Mouse (Mus musculus) heart, embryonic 13.5 days (tissue): Measurements from ENCODE around the gene Gm6657. TPM values are rescaled to one million over a fixed set of nuclear protein-coding genes. Genes with fewer than 3 reads are reported as not detected.

Source experiments
- ATAC-seq: fragments of 200-750 bp; cut with Nextera tagmentation; 2 replicates; pipeline ENCODE4 v1.8.0; 2017; ENCODE audit warnings: moderate TSS enrichment; ENCODE audit not compliant: insufficient number of reproducible peaks, low FRiP score, low TSS enrichment; ENCODE audit errors: extremely low read depth
- H3K27ac ChIP-seq: fragments of 300-500 bp; sonication (generic); replicated peaks from 2 replicates; pipeline ENCODE4 v1.5.1; 2015; ENCODE audit warnings: moderate library complexity, mild to moderate bottlenecking, inconsistent platforms
- H3K27me3 ChIP-seq: fragments of 300-500 bp; sonication (generic); replicated peaks from 2 replicates; pipeline ENCODE4 v1.6.1; 2015; ENCODE audit warnings: mild to moderate bottlenecking, inconsistent platforms
- H3K36me3 ChIP-seq: fragments of 300-500 bp; sonication (generic); 2 replicates; pipeline ENCODE4 v1.6.1; 2015; ENCODE audit warnings: mild to moderate bottlenecking, inconsistent platforms
- H3K4me1 ChIP-seq: fragments of 300-500 bp; sonication (generic); 2 replicates; pipeline ENCODE4 v1.6.1; 2015; ENCODE audit warnings: inconsistent platforms
- H3K4me2 ChIP-seq: fragments of 300-500 bp; sonication (generic); 2 replicates; pipeline ENCODE4 v1.6.1; 2015; ENCODE audit warnings: inconsistent platforms, mild to moderate bottlenecking, moderate library complexity
- H3K4me3 ChIP-seq: fragments of 300-500 bp; sonication (generic); 2 replicates; pipeline ENCODE4 v1.5.1; 2015; ENCODE audit warnings: moderate library complexity, mild to moderate bottlenecking, inconsistent platforms
- H3K9ac ChIP-seq: fragments of 300-500 bp; sonication (generic); 2 replicates; pipeline ENCODE4 v1.6.1; 2015; ENCODE audit warnings: inconsistent platforms, mild to moderate bottlenecking, moderate library complexity
- H3K9me3 ChIP-seq: fragments of 300-500 bp; sonication (generic); 2 replicates; pipeline ENCODE4 v1.6.1; 2016; ENCODE audit warnings: inconsistent platforms
- WGBS: fragments of 180-500 bp; shearing (Covaris S2); methylation state at CpG from one replicate; pipeline ENCODE4 v1.1.7; 2015; ENCODE audit warnings: mixed read lengths; 5-methylcytosine and 5-hydroxymethylcytosine counted together
- polyA plus RNA-seq: library from polyadenylated mRNA; unstranded; fragments of >200 nt; fragmentation: Nextera tagmentation; extraction: Ambion mirVana; gene quantifications from 2 replicates; pipeline ENCODE4 v1.2.1, GENCODE M21; 2015

Gm6657 gene
- not detected in 2 replicates for polyA plus RNA-seq

GRCm38 (mm10) chr12:78193942-78194341 lies at the start of gene Gm6657:
TSS of gene Gm6657 (plus strand) at chr12:78194242.
- H3K4me2 ChIP-seq, result no peak within 1 kb of the TSS
- H3K4me1 ChIP-seq, result no peaks in the 10 kb centered on the region
- no peaks in the 10 kb centered on the region for H3K27me3 ChIP-seq
- no peaks in the 10 kb centered on the region for H3K36me3 ChIP-seq
- H3K9me3 ChIP-seq, result 0 out of 2 replicates have a peak, but pooled peaks cover 5% of the 10 kb centered on the region
- ATAC-seq, result no peak
- no peak within 1 kb of the TSS for H3K9ac ChIP-seq
- no peak within 1 kb of the TSS for H3K4me3 ChIP-seq
- no peak within 1 kb of the TSS for H3K27ac ChIP-seq

GRCm38 (mm10) chr12:78153308-78154002 lies 40.6 kb upstream of the Gm6657 start:
- no peak for ATAC-seq
- Histone ChIP-seq H3K4me2 (no peak overlapping the region), H3K36me3 (no peaks in the 10 kb centered on the region), H3K4me3 (no peak overlapping the region), H3K4me1 (no peaks in the 10 kb centered on the region), H3K9me3 (no peaks in the 10 kb centered on the region), H3K9ac (no peak overlapping the region), H3K27me3 (no peaks in the 10 kb centered on the region; the same call in 1 of the 2 replicates), H3K27ac (no peak overlapping the region)
- 53% methylated on average over 7 of the region's 7 CpGs for WGBS

- no peaks in the 10 kb centered on the region for H3K36me3 ChIP-seq
- no peaks in the 10 kb centered on the region for H3K9me3 ChIP-seq
- H3K4me2 ChIP-seq, result no peak overlapping the region
- H3K27me3 ChIP-seq, result no peaks in the 10 kb centered on the region
- no peak overlapping the region for H3K27ac ChIP-seq
- no peak for ATAC-seq
- H3K4me1 ChIP-seq, result peaks cover 9% of the 10 kb centered on the region
- H3K4me3 ChIP-seq, result no peak overlapping the region
- H3K9ac ChIP-seq, result no peak overlapping the region
These were observed 23.9 kb upstream of the Gm6657 start for GRCm38 (mm10) chr12:78170178-78170577.

GRCm38 (mm10) chr12:78173945-78174344 lies 20.1 kb upstream of the Gm6657 start:
- WGBS, result 68% methylated on average over 3 of the region's 3 CpGs
- no peak overlapping the region for H3K4me3 ChIP-seq
- no peak for ATAC-seq

GRCm38 (mm10) chr12:78174671-78175070 lies 19.4 kb upstream of the Gm6657 start:
- Histone ChIP-seq H3K4me1 (peaks cover 5% of the 10 kb centered on the region; the same call in 1 of the 2 replicates), H3K36me3 (no peaks in the 10 kb centered on the region), H3K27ac (no peak overlapping the region), H3K4me3 (no peak overlapping the region), H3K9ac (no peak overlapping the region), H3K4me2 (no peak overlapping the region), H3K9me3 (no peaks in the 10 kb centered on the region), H3K27me3 (no peaks in the 10 kb centered on the region)
- 81% methylated on average over 4 of the region's 4 CpGs for WGBS
- ATAC-seq, result no peak

More at GRCm38 (mm10) chr12:78173945-78174344, 20.1 kb upstream of the Gm6657 start:
- Histone ChIP-seq H3K27me3 (no peaks in the 10 kb centered on the region), H3K27ac (no peak overlapping the region), H3K4me2 (no peak overlapping the region), H3K9me3 (no peaks in the 10 kb centered on the region), H3K9ac (no peak overlapping the region), H3K36me3 (no peaks in the 10 kb centered on the region), H3K4me1 (peaks cover 9% of the 10 kb centered on the region)

- Histone ChIP-seq H3K4me3 (no peak overlapping the region), H3K27me3 (no peaks in the 10 kb centered on the region), H3K4me1 (no peaks in the 10 kb centered on the region), H3K36me3 (no peaks in the 10 kb centered on the region), H3K9me3 (no peaks in the 10 kb centered on the region), H3K9ac (no peak overlapping the region), H3K27ac (no peak overlapping the region), H3K4me2 (no peak overlapping the region)
- no peak for ATAC-seq
- WGBS, result 65% methylated on average over 2 of the region's 2 CpGs
These were observed 12.6 kb upstream of the Gm6657 start for GRCm38 (mm10) chr12:78181452-78181851.

GRCm38 (mm10) chr12:78195368-78195767 lies 1.3 kb downstream of the Gm6657 start:
- no peak for ATAC-seq
- Histone ChIP-seq H3K27ac (no peak overlapping the region), H3K4me3 (no peak overlapping the region), H3K9me3 (0 out of 2 replicates have a peak, but pooled peaks cover 5% of the 10 kb centered on the region), H3K4me1 (no peaks in the 10 kb centered on the region), H3K36me3 (no peaks in the 10 kb centered on the region), H3K27me3 (no peaks in the 10 kb centered on the region), H3K9ac (no peak overlapping the region), H3K4me2 (no peak overlapping the region)
- WGBS, result 18% methylated on average over 2 of the region's 2 CpGs

GRCm38 (mm10) chr12:78203646-78204045 lies 9.6 kb downstream of the Gm6657 start:
- Histone ChIP-seq H3K9me3 (no peaks in the 10 kb centered on the region), H3K27me3 (no peaks in the 10 kb centered on the region), H3K4me2 (no peak overlapping the region), H3K4me3 (no peak overlapping the region), H3K9ac (no peak overlapping the region), H3K27ac (no peak overlapping the region), H3K36me3 (no peaks in the 10 kb centered on the region), H3K4me1 (peaks cover 5% of the 10 kb centered on the region; the same call in 1 of the 2 replicates)
- ATAC-seq, result no peak
- WGBS, result 74% methylated on average over 5 of the region's 5 CpGs

- Histone ChIP-seq H3K9me3 (no peaks in the 10 kb centered on the region), H3K4me3 (peak overlapping the region; percentile 20; the same call in 1 of the 2 replicates), H3K36me3 (no peaks in the 10 kb centered on the region), H3K27ac (no peak overlapping the region), H3K9ac (peak overlapping the region; percentile 62; the same call in 1 of the 2 replicates), H3K27me3 (no peaks in the 10 kb centered on the region), H3K4me2 (peak overlapping the region; percentile 53), H3K4me1 (peaks cover 5% of the 10 kb centered on the region; the same call in 1 of the 2 replicates)
- no peak for ATAC-seq
- WGBS, result 13% methylated on average over 5 of the region's 5 CpGs
These were observed 12.0 kb downstream of the Gm6657 start for GRCm38 (mm10) chr12:78205915-78206570.

- Histone ChIP-seq H3K4me2 (no peak overlapping the region), H3K9ac (no peak overlapping the region), H3K4me3 (no peak overlapping the region), H3K27ac (no peak overlapping the region), H3K36me3 (no peaks in the 10 kb centered on the region), H3K9me3 (no peaks in the 10 kb centered on the region), H3K4me1 (peaks cover 5% of the 10 kb centered on the region; the same call in 1 of the 2 replicates), H3K27me3 (no peaks in the 10 kb centered on the region)
- 61% methylated on average over 4 of the region's 4 CpGs for WGBS
- ATAC-seq, result no peak
These were observed 12.5 kb downstream of the Gm6657 start for GRCm38 (mm10) chr12:78206571-78206960.

GRCm38 (mm10) chr12:78209856-78210255 lies 15.8 kb downstream of the Gm6657 start:
- 73% methylated on average over 2 of the region's 2 CpGs for WGBS
- Histone ChIP-seq H3K4me1 (peaks cover 5% of the 10 kb centered on the region; the same call in 1 of the 2 replicates), H3K27me3 (no peaks in the 10 kb centered on the region), H3K4me2 (no peak overlapping the region), H3K9ac (no peak overlapping the region), H3K27ac (no peak overlapping the region), H3K4me3 (no peak overlapping the region), H3K9me3 (no peaks in the 10 kb centered on the region), H3K36me3 (no peaks in the 10 kb centered on the region)
- ATAC-seq, result no peak
